Mouse (Mus musculus) forebrain, embryonic 14.5 days (tissue): ENCODE data around the gene Eif4ebp2. TPM values are rescaled to one million over a fixed set of nuclear protein-coding genes. Genes with fewer than 3 reads are reported as not detected.
"Not testable (repeated sequence)": the region's sequence is repeated elsewhere in the genome, so short reads cannot be mapped to it uniquely, and the experiment has no call there.

Experiments used
- ATAC-seq: fragments of 200-750 bp; cut with Nextera tagmentation; 2 replicates; pipeline ENCODE4 v1.8.0; 2017; ENCODE audit warnings: mild to moderate bottlenecking, moderate library complexity
- DNase-seq: peaks from one replicate; pipeline ENCODE4 v3.0.0-alpha.2; 2015; ENCODE audit warnings: low spot score
- H3K27ac ChIP-seq: fragments of 300-500 bp; sonication (generic); 2 replicates; pipeline ENCODE4 v1.5.1; 2014; ENCODE audit warnings: low read depth, mild to moderate bottlenecking, control low read depth, low read length, moderate library complexity
- H3K27me3 ChIP-seq: fragments of 300-500 bp; sonication (generic); replicated peaks from 2 replicates; pipeline ENCODE4 v1.6.1; 2014; ENCODE audit warnings: low read length, control low read depth, mixed read lengths; ENCODE audit not compliant: control insufficient read depth, insufficient read depth
- H3K36me3 ChIP-seq: fragments of 300-500 bp; sonication (generic); 2 replicates; pipeline ENCODE4 v1.6.1; 2014; ENCODE audit warnings: low read length, control low read depth; ENCODE audit not compliant: control insufficient read depth, insufficient read depth
- H3K4me1 ChIP-seq: fragments of 300-500 bp; sonication (generic); 2 replicates; pipeline ENCODE4 v1.6.1; 2014; ENCODE audit warnings: antibody characterized with exemption, low read length, control low read depth; ENCODE audit not compliant: control insufficient read depth, insufficient read depth
- H3K4me2 ChIP-seq: fragments of 300-500 bp; sonication (generic); 2 replicates; pipeline ENCODE4 v1.6.1; 2014; ENCODE audit warnings: mild to moderate bottlenecking, control low read depth, low read length
- H3K4me3 ChIP-seq: fragments of 300-500 bp; sonication (generic); 2 replicates; pipeline ENCODE4 v1.5.1; 2014; ENCODE audit warnings: low read depth, low read length, control low read depth
- H3K9ac ChIP-seq: fragments of 300-500 bp; sonication (generic); 2 replicates; pipeline ENCODE4 v1.6.1; 2014; ENCODE audit warnings: mild to moderate bottlenecking, low read length, control low read depth, moderate library complexity
- H3K9me3 ChIP-seq: fragments of 300-500 bp; sonication (generic); replicated peaks from 2 replicates; pipeline ENCODE4 v1.6.1; 2016; ENCODE audit warnings: low read length, control low read depth, mixed read lengths; ENCODE audit not compliant: control insufficient read depth
- WGBS: fragments of 180-500 bp; shearing (Covaris S2); extraction: QIAGEN DNeasy Blood & Tissue Kit; methylation state at CpG from one replicate; pipeline ENCODE4 v1.1.7; 2014; 5-methylcytosine and 5-hydroxymethylcytosine counted together
- polyA plus RNA-seq: library from polyadenylated mRNA; unstranded; fragments of >200 nt; fragmentation: Nextera tagmentation; extraction: Ambion mirVana; gene quantifications from 2 replicates; pipeline ENCODE4 v1.2.1, GENCODE M21; 2014

Gene Eif4ebp2
- polyA plus RNA-seq, 1 experiment from 2014 or later, result 50.0 TPM

DNA sequence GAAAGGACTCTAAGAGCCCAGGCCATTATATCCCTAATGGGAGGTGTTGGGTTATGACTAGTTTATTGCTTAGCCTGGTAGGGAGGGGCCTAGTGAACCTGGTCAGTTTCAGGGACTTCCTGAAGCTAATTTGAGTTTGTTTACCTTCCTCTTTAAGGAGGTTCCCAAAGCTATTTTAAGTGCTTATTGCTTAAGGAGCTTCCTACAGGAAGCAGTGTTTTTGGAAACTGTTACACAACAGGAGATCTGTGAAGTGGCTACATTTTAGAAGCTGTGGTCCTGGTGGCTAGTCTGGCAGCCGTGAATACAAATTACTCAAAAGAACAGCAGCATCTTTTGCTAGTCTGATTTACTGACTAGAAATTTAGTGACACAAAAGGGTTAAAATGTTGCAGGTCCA lies 21.9 kb upstream of the Eif4ebp2 start:
- Histone ChIP-seq H3K9ac (peak overlapping the region; percentile 66; the same call in 1 of the 2 replicates), H3K4me3 (peak overlapping the region; percentile 84), H3K27me3 (no peaks in the 10 kb centered on the region), H3K9me3 (no peaks in the 10 kb centered on the region), H3K4me1 (peaks cover 11% of the 10 kb centered on the region), H3K27ac (no peak overlapping the region), H3K36me3 (no peaks in the 10 kb centered on the region), H3K4me2 (peak overlapping the region; percentile 96)
- WGBS, result 76% methylated on average over 1 of the region's 1 CpGs
- DNase-seq, result no peak
- no peak for ATAC-seq

DNA sequence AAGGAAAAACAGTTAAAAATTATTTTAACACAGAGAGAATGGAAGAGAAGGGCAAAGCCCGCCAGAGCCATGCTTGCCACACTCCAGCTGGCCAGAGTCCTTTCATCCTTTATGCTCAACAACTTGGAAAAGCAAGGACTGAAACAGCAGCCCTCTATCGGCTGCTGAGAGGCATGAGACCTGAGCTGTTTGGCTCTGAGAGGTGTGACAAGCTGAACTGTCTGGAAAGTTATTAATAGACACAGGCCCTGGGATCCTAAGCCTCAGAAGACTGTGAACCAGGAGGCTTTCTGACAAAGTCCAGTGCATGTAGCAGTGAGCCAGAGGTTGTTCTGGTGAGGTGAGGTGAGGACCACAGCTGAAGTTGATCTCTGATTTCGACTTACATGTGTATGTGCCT lies 21.2 kb upstream of the Eif4ebp2 start:
- Histone ChIP-seq H3K9ac (no peak overlapping the region), H3K36me3 (no peaks in the 10 kb centered on the region), H3K9me3 (no peaks in the 10 kb centered on the region), H3K27me3 (no peaks in the 10 kb centered on the region), H3K4me2 (no peak overlapping the region), H3K27ac (no peak overlapping the region), H3K4me1 (peaks cover 11% of the 10 kb centered on the region), H3K4me3 (no peak overlapping the region)
- WGBS, result 78% methylated on average over 3 of the region's 3 CpGs
- DNase-seq, result no peak
- ATAC-seq, result no peak

DNA sequence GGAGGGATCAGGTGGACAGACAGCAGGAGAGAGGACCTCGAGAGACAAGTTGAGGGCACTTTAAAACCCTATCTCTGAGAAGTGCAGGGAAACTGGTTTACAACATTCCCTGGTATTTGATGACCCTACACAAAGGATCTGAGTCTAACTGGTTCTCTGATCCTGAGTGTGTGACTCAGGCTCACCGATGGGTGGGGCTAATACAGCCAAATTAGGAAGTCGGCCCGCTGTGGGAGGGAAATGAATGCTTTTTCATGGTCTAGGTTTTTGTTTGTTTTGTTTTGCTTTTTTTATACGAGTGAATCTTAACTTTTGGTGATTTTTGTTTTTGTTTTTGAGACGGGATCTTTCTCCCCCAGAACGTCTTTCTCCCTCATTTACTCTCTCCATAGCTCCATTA lies 16.4 kb upstream of the Eif4ebp2 start:
- Histone ChIP-seq H3K27ac (no peak overlapping the region), H3K36me3 (no peaks in the 10 kb centered on the region), H3K4me1 (no peaks in the 10 kb centered on the region), H3K27me3 (no peaks in the 10 kb centered on the region), H3K4me3 (no peak overlapping the region), H3K4me2 (no peak overlapping the region), H3K9ac (no peak overlapping the region), H3K9me3 (no peaks in the 10 kb centered on the region)
- WGBS, result 69% methylated on average over 7 of the region's 7 CpGs
- no peak for DNase-seq
- no peak for ATAC-seq

DNA sequence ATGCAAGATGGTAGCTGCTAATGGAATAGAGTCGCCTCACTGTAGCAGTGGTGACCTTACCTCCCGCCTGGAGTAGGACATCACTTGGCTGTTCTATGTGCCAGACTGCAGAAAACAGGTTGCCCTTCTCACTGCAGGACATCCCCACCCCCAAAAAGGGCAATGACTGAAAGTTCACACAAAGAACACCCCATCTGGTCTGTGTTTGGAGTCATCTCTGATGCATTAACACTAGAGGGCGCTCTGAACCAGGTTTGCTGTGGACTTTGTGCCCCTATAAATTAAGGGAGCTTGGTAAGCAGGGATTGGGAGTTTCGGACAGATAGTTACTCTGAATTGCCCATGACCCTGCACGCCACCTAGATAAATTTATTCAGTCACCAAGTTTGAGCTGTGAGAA lies 14.4 kb upstream of the Eif4ebp2 start:
- Histone ChIP-seq H3K36me3 (no peaks in the 10 kb centered on the region), H3K4me2 (no peak overlapping the region), H3K27ac (no peak overlapping the region), H3K4me1 (no peaks in the 10 kb centered on the region), H3K27me3 (no peaks in the 10 kb centered on the region), H3K9ac (no peak overlapping the region), H3K9me3 (no peaks in the 10 kb centered on the region), H3K4me3 (no peak overlapping the region)
- ATAC-seq, result 0 out of 2 replicates have a peak, but pooled peaks have one; percentile 34
- peak; percentile 83 for DNase-seq
- WGBS, result 25% methylated on average over 5 of the region's 5 CpGs

DNA sequence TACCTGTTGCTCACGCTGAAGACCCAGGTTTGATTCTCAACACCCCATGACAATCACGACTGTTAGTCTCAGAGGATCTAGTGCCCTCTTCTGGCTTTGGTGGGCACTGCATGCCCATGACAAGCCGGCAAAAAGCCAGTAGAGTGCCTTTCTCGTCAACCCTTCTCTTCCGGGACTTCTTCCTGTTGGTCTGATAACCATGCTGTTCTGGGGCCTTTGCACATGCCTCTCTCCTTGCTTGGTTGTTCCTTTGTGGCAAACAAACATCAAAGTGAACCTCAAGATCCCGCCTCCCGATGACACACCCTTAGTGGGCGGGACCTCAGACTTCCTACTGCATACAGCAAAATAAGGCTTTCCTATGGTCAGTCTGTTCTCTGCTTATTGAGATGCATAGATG lies 13.8 kb upstream of the Eif4ebp2 start:
- DNase-seq (no peak), ATAC-seq (no peak)
- 69% methylated on average over 8 of the region's 8 CpGs for WGBS
- no peaks in the 10 kb centered on the region for H3K36me3 ChIP-seq
- H3K9me3 ChIP-seq, result no peaks in the 10 kb centered on the region
- H3K4me1 ChIP-seq, result no peaks in the 10 kb centered on the region
- no peak overlapping the region for H3K9ac ChIP-seq
- no peak overlapping the region for H3K4me3 ChIP-seq
- no peaks in the 10 kb centered on the region for H3K27me3 ChIP-seq
- H3K27ac ChIP-seq, result no peak overlapping the region
- no peak overlapping the region for H3K4me2 ChIP-seq

DNA sequence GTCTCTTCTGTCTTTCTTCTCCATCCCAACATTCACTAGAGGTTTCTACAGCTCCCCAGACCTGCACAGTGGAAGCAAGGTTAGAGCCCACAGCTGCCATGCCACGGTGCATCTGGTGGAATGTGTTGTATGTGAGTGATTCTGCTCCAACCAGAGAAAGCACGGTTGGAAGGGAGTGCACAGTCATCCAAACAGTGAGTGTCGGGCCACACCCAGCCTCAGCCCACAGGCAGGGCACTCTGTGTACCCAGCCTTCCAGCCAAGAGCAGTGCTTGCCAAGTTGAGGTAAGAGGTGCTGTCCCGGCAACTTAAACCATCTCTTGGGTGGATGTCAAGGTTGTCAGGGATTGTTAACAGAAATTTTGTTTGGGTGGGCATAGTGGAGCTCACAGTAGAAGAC lies 12.5 kb upstream of the Eif4ebp2 start:
- no peaks in the 10 kb centered on the region for H3K9me3 ChIP-seq
- H3K27me3 ChIP-seq, result no peaks in the 10 kb centered on the region
- H3K4me1 ChIP-seq, result no peaks in the 10 kb centered on the region
- no peaks in the 10 kb centered on the region for H3K36me3 ChIP-seq
- no peak overlapping the region for H3K4me3 ChIP-seq
- DNase-seq, result no peak
- ATAC-seq, result no peak
- no peak overlapping the region for H3K27ac ChIP-seq
- WGBS, result 84% methylated on average over 4 of the region's 4 CpGs
- H3K9ac ChIP-seq, result no peak overlapping the region
- no peak overlapping the region for H3K4me2 ChIP-seq

DNA sequence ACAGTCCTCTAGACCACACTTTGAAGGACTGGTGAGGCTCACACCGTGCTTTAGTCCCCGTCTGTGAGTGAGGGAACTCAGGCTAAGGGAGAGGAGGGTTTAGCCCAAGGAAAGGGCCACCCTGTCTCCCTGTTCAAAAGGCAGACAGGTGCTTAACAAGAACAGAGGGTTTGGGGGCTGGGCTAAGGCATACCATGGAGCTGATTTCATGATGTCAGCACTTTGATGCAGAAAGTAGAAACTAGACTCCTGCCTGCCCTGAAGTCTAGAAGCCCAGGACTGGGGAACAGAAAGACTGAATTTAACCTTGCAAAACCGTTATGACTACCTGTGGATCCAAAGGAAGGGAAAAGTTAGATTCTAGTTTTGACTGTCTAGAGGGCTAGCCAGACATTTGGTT lies 4.7 kb upstream of the Eif4ebp2 start:
- Histone ChIP-seq H3K4me1 (no peaks in the 10 kb centered on the region), H3K36me3 (no peaks in the 10 kb centered on the region), H3K27me3 (no peaks in the 10 kb centered on the region), H3K4me2 (no peak overlapping the region), H3K9me3 (no peaks in the 10 kb centered on the region), H3K9ac (no peak overlapping the region), H3K27ac (no peak overlapping the region), H3K4me3 (no peak overlapping the region)
- ATAC-seq (no peak), DNase-seq (no peak)
- whole genome bisulfite sequencing, result 72% methylated on average over 3 of the region's 3 CpGs

DNA sequence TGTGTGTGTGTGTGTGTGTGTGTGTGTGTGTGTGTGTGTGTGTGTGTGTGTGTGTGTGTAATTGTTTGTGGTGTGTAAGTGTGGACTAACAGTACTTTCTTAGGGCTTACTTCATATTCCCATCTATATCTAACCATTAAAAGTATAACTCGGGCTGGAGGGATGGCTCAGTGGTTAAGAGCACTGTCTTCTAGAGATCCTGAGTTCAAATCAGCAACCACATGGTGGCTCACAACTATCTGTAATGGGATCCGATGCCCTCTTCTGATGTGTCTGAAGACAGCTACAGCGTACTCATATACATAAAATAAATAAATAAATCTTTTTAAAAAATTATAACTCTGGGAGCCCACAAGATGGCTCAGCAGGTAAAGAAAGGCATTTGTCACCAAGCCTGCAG lies 710 bp upstream of the Eif4ebp2 start:
- H3K36me3 ChIP-seq, H3K9ac ChIP-seq, DNase-seq, H3K4me2 ChIP-seq, H3K27ac ChIP-seq, H3K4me3 ChIP-seq, H3K9me3 ChIP-seq, H3K27me3 ChIP-seq, H3K4me1 ChIP-seq: not testable (repeated sequence)
- 0 out of 2 replicates have a peak, but pooled peaks have one; percentile 28 for ATAC-seq
- 85% methylated on average over 3 of the region's 3 CpGs for WGBS

DNA sequence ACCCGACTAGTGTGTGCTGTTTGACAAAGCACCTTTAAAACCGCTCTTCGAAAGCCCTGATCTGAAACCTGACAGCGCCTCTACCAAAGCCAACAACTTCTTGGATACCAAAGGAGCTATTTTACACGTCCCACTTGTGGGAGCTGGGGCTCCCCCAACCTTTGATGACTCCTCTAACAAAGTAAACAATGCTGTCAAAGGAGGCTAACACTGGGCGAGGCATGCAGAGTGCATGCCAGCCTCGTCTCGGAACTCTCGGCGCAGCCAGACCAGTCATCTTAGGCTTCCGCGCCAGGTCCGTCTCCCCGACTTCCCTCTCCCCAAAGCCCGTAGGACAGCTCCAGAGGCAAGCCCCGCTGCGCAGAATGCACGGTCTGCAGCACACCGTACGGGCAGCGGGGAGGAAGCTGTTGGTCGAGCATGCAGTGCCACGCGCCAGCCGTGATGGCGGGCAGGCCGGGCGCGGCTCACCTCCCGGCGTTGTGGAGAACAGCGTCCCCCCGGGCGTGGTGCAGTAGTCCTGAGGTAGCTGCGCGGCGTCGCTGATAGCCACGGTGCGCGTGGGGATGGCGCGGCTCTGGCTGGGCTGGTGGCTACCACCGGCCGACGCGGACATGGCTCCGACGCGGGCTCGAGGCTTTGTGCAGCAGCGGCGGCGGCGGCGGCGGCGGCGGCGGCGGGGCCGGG lies 387 bp downstream of the Eif4ebp2 start:
- Histone ChIP-seq H3K9me3 (no peaks in the 10 kb centered on the region), H3K27ac (peak overlapping the region; percentile 70), H3K4me3 (peak overlapping the region; percentile 99), H3K4me1 (peaks cover 10% of the 10 kb centered on the region), H3K4me2 (peak overlapping the region; percentile 87), H3K36me3 (peaks cover 5% of the 10 kb centered on the region; the same call in 1 of the 2 replicates), H3K9ac (peak overlapping the region; percentile 93), H3K27me3 (no peaks in the 10 kb centered on the region)
- ATAC-seq (peak; percentile 60), DNase-seq (peak; percentile 34)
- WGBS, result under 1% methylated on average over 58 of the region's 62 CpGs
